Mouse (Mus musculus) spleen, adult 18-20 months (tissue): ENCODE measurements around the gene Cercam.
"Not testable (repeated sequence)": the region's sequence is repeated elsewhere in the genome, so short reads cannot be mapped to it uniquely, and the experiment has no call there.

Source experiments
- DNase-seq, 2 experiments: peaks; one replicate each; pipeline ENCODE4 v3.0.0; 2022; ENCODE audit warnings: mixed read lengths in 2 of 2

Gene Cercam

GRCm38 (mm10) chr2:29902194-29902593 is 33.2 kb downstream of the Cercam start:
- DNase-seq, result no peak

GRCm38 (mm10) chr2:29908171-29908570 is 39.2 kb downstream of the Cercam start:
- DNase-seq, result not testable (repeated sequence)

- no peak for DNase-seq
Measured at GRCm38 (mm10) chr2:29910042-29910441, 41.1 kb downstream of the Cercam start.

- no peak for DNase-seq
Measured at GRCm38 (mm10) chr2:29917621-29918020, 48.7 kb downstream of the Cercam start.

- peak; percentile 36 to 40 for DNase-seq
Measured at GRCm38 (mm10) chr2:29922011-29922410, 53.0 kb downstream of the Cercam start.

- no peak for DNase-seq
Measured at GRCm38 (mm10) chr2:29926542-29926941, 57.6 kb downstream of the Cercam start.

GRCm38 (mm10) chr2:29930506-29930905 is 61.5 kb downstream of the Cercam start:
- no peak for DNase-seq

GRCm38 (mm10) chr2:29931194-29931593 is 62.2 kb downstream of the Cercam start:
- no peak for DNase-seq
